Mouse (Mus musculus) frontal cortex, postnatal 14 days (tissue): ENCODE results near the gene Ldlr.
"Not testable (repeated sequence)": the region's sequence is repeated elsewhere in the genome, so short reads cannot be mapped to it uniquely, and the experiment has no call there.

Source experiments
- DNase-seq, 2 experiments: peaks; one replicate each; pipeline ENCODE4 v3.0.0; 2022; ENCODE audit warnings: low spot score in 2 of 2

Ldlr gene

GRCm38 (mm10) chr9:21788234-21788633, 65.0 kb downstream of the Ldlr start:
- DNase-seq: no peak

GRCm38 (mm10) chr9:21791861-21792260, 68.6 kb downstream of the Ldlr start:
- DNase-seq: no peak

GRCm38 (mm10) chr9:21792644-21793043, 69.4 kb downstream of the Ldlr start:
- DNase-seq: peak; percentile 48 to 63

- DNase-seq: not testable (repeated sequence)
Measured at GRCm38 (mm10) chr9:21793507-21793906, 70.2 kb downstream of the Ldlr start.

GRCm38 (mm10) chr9:21794344-21794834, 71.1 kb downstream of the Ldlr start:
- DNase-seq: no peak

- DNase-seq: no peak
Measured at GRCm38 (mm10) chr9:21794925-21795324, 71.6 kb downstream of the Ldlr start.

- DNase-seq: no peak
Measured at GRCm38 (mm10) chr9:21795579-21795978, 72.3 kb downstream of the Ldlr start.

GRCm38 (mm10) chr9:21796259-21796658, 73.0 kb downstream of the Ldlr start:
- no peak for DNase-seq

GRCm38 (mm10) chr9:21796919-21797318, 73.6 kb downstream of the Ldlr start:
- DNase-seq: no peak

- no peak for DNase-seq
Measured at GRCm38 (mm10) chr9:21797921-21798344, 74.7 kb downstream of the Ldlr start.

- peak; percentile 43 to 61 for DNase-seq
Measured at GRCm38 (mm10) chr9:21798345-21799009, 75.2 kb downstream of the Ldlr start, which contains the start of gene Kank2. Kank2 (minus strand) TSS chr9:21798744.

GRCm38 (mm10) chr9:21799010-21799350, 75.7 kb downstream of the Ldlr start:
- no peak for DNase-seq
